Mouse (Mus musculus): ENCODE results near the gene Wdr89. TPM values are rescaled to one million over a fixed set of nuclear protein-coding genes. Genes with fewer than 3 reads are reported as not detected.

The Wdr89 gene
- 7.2 TPM for total RNA-seq (2023)

GRCm38 (mm10) chr12:75669258-75670106 is at the start of gene Wdr89:
TSS of gene Wdr89 (minus strand) at chr12:75669537.

GRCm38 (mm10) chr12:75596154-75597002 is 73.0 kb downstream of the Wdr89 start, which contains the start of gene Ppp2r5e:
TSS of gene Ppp2r5e (minus strand) at chr12:75596245.

Other genes starting within 250 kb of the Wdr89 start
- gene Ppp2r5e, start 73.3 kb downstream of the Wdr89 start, total RNA-seq (2023): 63.9 TPM
- gene Sgpp1, start 66.2 kb upstream of the Wdr89 start, total RNA-seq (2023): 42.5 TPM
- gene Syne2, start 148.6 kb upstream of the Wdr89 start, total RNA-seq (2023): 22.0 TPM

Data from CD4-positive naive resting alpha-beta T cell, adult 57 days (primary cell).